Mouse (Mus musculus) embryonic facial prominence, embryonic 11.5 days (tissue): ENCODE measurements at regions not wholly inside any gene's neighbourhood (a gene's known extent, or its start where the extent isn't known, plus 50 kb on each side); places are given as distances from the start of the nearest gene placed in this dataset.
A peak's percentile ranks its signal among the peaks of the same experiment; 100 is the strongest.

Source experiments
- ATAC-seq: fragments of 200-750 bp; cut with Nextera tagmentation; replicated peaks from 2 replicates; pipeline ENCODE4 v1.8.0; 2017; ENCODE audit warnings: low read depth; ENCODE audit not compliant: insufficient number of reproducible peaks, low FRiP score, low TSS enrichment
- DNase-seq: peaks from one replicate; pipeline ENCODE4 v3.0.0-alpha.2; 2015; ENCODE audit warnings: low spot score
- H3K27ac ChIP-seq: fragments of 300-500 bp; sonication (generic); replicated peaks from 2 replicates; pipeline ENCODE4 v1.5.1; 2014; ENCODE audit warnings: mild to moderate bottlenecking, low read depth, low read length, control low read depth
- H3K27me3 ChIP-seq: fragments of 300-500 bp; sonication (generic); 2 replicates; pipeline ENCODE4 v1.6.1; 2014; ENCODE audit warnings: mild to moderate bottlenecking, low read length, moderate library complexity, mixed read lengths; ENCODE audit not compliant: control insufficient read depth, insufficient read depth
- H3K36me3 ChIP-seq: fragments of 300-500 bp; sonication (generic); replicated peaks from 2 replicates; pipeline ENCODE4 v1.6.1; 2014; ENCODE audit warnings: low read depth, mild to moderate bottlenecking, low read length, moderate library complexity, mixed read lengths; ENCODE audit not compliant: control insufficient read depth, insufficient read depth
- H3K4me1 ChIP-seq: fragments of 300-500 bp; sonication (generic); 2 replicates; pipeline ENCODE4 v1.6.1; 2014; ENCODE audit warnings: low read length, mixed read lengths; ENCODE audit not compliant: control insufficient read depth, insufficient read depth
- H3K4me2 ChIP-seq: fragments of 300-500 bp; sonication (generic); 2 replicates; pipeline ENCODE4 v1.6.1; 2014; ENCODE audit warnings: low read depth, mild to moderate bottlenecking, control low read depth, low read length, moderate library complexity
- H3K4me3 ChIP-seq: fragments of 300-500 bp; sonication (generic); 2 replicates; pipeline ENCODE4 v1.5.1; 2014; ENCODE audit warnings: low read depth, low read length, control low read depth
- H3K9ac ChIP-seq: fragments of 300-500 bp; sonication (generic); replicated peaks from 2 replicates; pipeline ENCODE4 v1.6.1; 2014; ENCODE audit warnings: mild to moderate bottlenecking, control low read depth, low read length
- H3K9me3 ChIP-seq: fragments of 300-500 bp; sonication (generic); replicated peaks from 2 replicates; pipeline ENCODE4 v1.6.1; 2016; ENCODE audit warnings: mild to moderate bottlenecking, low read length, inconsistent platforms, mixed read lengths; ENCODE audit not compliant: control insufficient read depth
- WGBS: fragments of 180-500 bp; shearing (Covaris S2); extraction: QIAGEN DNeasy Blood & Tissue Kit; methylation state at CpG from one replicate; pipeline ENCODE4 v1.1.7; 2014; 5-methylcytosine and 5-hydroxymethylcytosine counted together

DNA sequence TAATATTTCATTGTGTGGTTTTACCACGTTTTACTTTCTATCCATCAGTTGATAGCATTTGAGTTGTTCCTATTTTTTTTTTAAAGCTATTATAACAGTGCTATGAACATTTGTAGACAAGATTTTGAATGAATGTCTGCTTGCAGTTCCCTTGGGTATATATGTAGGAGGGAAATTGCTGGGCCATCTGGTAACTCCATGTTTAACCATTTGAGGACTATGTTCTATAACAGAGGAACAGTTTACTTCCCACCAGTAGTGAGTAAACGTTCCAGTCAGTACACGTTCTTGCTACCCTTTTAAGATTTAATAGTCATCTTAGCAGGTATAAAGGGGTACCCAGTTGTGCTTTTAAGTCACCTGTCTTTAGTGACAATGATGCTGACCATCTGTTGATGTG, 213.2 kb downstream of the Icos start:
- H3K36me3 ChIP-seq, result no peaks in the 10 kb centered on the region
- no peaks in the 10 kb centered on the region for H3K4me1 ChIP-seq
- DNase-seq, result no peak
- no peak for ATAC-seq
- WGBS, result 84% methylated on average over 3 of the region's 3 CpGs
- H3K27ac ChIP-seq, result no peak overlapping the region
- H3K9me3 ChIP-seq, result no peaks in the 10 kb centered on the region
- H3K9ac ChIP-seq, result no peak overlapping the region
- H3K4me3 ChIP-seq, result no peak overlapping the region
- no peaks in the 10 kb centered on the region for H3K27me3 ChIP-seq
- no peak overlapping the region for H3K4me2 ChIP-seq

DNA sequence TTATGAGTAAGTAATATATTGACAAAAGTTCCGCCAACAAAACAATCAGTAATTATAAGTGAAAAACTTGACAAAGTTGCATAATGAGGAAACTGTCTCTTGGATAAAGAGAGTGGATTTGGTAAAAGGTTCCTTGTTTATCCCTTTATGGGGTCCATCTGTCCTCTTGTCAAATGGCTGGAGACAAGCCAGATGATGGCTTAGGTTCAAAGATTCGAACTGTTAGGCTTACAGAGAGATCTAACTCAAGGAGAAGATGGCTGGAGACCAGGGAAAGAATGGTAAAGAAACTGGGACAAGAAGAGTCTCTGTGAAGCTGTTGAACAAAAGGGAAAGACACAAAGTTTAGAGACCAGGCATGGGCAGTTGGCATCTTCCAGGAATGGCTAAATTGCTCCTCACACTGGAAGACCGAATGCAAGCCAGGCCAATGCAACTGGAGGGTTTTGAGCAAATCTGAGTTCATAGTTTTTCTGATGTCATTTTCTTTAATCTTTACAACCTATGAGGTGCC, 220.9 kb downstream of the Icos start:
- 86% methylated on average over 3 of the region's 3 CpGs for WGBS
- H3K4me3 ChIP-seq, result no peak overlapping the region

DNA sequence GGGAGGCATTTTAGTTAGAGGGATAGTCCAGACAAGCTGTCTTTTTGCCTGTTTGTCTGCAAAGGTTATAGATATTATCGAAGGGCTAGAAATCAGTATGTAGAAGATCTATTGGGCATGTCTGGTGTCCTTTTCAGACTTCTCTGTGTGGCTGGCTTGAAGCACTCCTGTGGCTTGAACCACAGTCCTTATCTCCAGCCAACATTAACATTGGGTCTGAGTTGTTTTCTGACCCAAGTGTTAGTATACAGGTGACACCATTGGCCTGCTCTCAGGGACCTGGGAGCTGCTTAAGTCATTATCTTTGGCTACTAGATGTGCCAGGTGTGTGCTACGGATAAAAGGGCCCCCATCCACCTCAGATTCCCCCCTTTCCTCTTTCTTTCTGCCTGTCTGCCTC, 223.3 kb downstream of the Icos start:
- no peak overlapping the region for H3K27ac ChIP-seq
- H3K9ac ChIP-seq, result no peak overlapping the region
- 0 out of 2 replicates have a peak, but pooled peaks cover 4% of the 10 kb centered on the region for H3K4me1 ChIP-seq
- H3K4me2 ChIP-seq, result no peak overlapping the region
- no peaks in the 10 kb centered on the region for H3K36me3 ChIP-seq
- 73% methylated on average over 2 of the region's 2 CpGs for WGBS
- no peaks in the 10 kb centered on the region for H3K9me3 ChIP-seq
- ATAC-seq, result no peak
- H3K27me3 ChIP-seq, result no peaks in the 10 kb centered on the region
- H3K4me3 ChIP-seq, result no peak overlapping the region
- DNase-seq, result no peak

More for the DNA sequence above, 220.9 kb downstream of the Icos start:
- H3K27me3 ChIP-seq, result no peaks in the 10 kb centered on the region
- DNase-seq (no peak), ATAC-seq (no peak)
- H3K36me3 ChIP-seq, result no peaks in the 10 kb centered on the region
- no peaks in the 10 kb centered on the region for H3K9me3 ChIP-seq
- H3K9ac ChIP-seq, result no peak overlapping the region
- H3K4me2 ChIP-seq, result no peak overlapping the region
- H3K4me1 ChIP-seq, result 0 out of 2 replicates have a peak, but pooled peaks cover 3% of the 10 kb centered on the region
- no peak overlapping the region for H3K27ac ChIP-seq

DNA sequence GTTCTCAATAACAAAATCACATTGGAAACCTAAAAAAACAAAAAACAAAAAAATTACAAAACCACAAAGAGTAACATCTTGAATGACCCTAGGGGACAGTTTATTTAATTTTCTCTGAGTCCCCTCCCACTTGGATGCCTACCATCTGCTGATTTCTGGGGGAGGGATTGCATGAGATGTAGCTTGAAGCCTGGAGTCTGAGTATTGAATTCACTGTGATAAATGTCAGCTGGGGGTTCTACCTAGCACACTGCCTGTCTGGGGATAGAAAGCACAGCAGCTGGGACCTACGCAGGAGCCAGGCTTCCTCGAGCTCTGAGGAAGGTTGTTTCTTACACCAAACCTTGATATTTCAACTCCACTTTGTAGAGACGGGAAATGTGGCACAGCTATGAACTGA, 224.4 kb downstream of the Icos start:
- Histone ChIP-seq H3K9me3 (no peaks in the 10 kb centered on the region), H3K4me3 (no peak overlapping the region), H3K4me2 (no peak overlapping the region), H3K27me3 (no peaks in the 10 kb centered on the region), H3K9ac (no peak overlapping the region), H3K4me1 (0 out of 2 replicates have a peak, but pooled peaks cover 4% of the 10 kb centered on the region), H3K36me3 (no peaks in the 10 kb centered on the region), H3K27ac (no peak overlapping the region)
- no peak for DNase-seq
- ATAC-seq, result 0 out of 2 replicates have a peak, but pooled peaks have one; percentile 39
- 63% methylated on average over 3 of the region's 3 CpGs for WGBS

DNA sequence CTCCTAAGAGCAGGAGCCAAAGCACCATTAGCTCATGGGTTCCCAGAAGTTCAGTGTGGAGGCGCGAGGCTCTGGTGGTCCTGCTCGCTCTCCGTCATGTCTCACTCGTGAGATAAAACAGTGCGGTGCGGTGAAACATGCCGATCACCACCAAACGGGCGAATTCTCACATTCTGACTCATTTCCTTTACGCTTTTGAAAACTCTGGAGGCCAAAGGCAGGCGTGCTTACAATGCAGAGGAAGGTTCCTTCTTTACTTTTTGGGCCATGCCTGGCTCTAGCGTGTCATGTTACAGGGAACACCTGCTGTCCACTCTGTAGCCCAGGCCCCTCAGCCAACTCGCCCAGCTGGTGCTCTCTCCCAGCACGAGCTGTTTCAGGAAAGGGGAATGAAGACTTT, 225.4 kb downstream of the Icos start:
- WGBS, result 18% methylated on average over 15 of the region's 15 CpGs
- ATAC-seq (peak; percentile 75), DNase-seq (peak; percentile 67)
- Histone ChIP-seq H3K36me3 (no peaks in the 10 kb centered on the region), H3K9me3 (no peaks in the 10 kb centered on the region), H3K27me3 (no peaks in the 10 kb centered on the region), H3K4me1 (0 out of 2 replicates have a peak, but pooled peaks cover 4% of the 10 kb centered on the region), H3K27ac (no peak overlapping the region), H3K4me2 (peak overlapping the region; percentile 1; the same call in 1 of the 2 replicates), H3K4me3 (no peak overlapping the region), H3K9ac (no peak overlapping the region)

DNA sequence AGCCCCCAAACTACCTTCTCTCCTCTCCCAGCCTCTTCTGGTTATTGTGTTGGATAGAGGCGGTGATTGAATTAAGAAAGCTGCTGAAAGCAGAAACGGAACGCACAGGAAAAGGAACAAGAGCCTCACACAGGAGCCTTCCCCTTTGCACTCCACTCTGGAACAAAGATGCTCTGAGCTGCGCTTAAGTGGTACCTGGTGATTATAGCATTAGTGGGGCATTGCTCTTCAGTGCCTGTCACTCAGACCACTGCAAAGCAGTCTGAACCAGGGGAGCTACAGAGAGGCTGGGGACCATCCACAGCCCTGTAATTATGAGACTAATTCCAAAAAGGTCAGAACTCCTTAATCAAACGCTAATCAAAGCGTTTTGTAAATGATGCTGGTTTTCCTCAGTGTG, 225.9 kb downstream of the Icos start:
- Histone ChIP-seq H3K4me1 (0 out of 2 replicates have a peak, but pooled peaks cover 4% of the 10 kb centered on the region), H3K9me3 (no peaks in the 10 kb centered on the region), H3K4me3 (no peak overlapping the region), H3K4me2 (no peak overlapping the region), H3K27ac (no peak overlapping the region), H3K27me3 (no peaks in the 10 kb centered on the region), H3K9ac (no peak overlapping the region), H3K36me3 (no peaks in the 10 kb centered on the region)
- 13% methylated on average over 6 of the region's 6 CpGs for WGBS
- ATAC-seq (peak; percentile 67), DNase-seq (peak; percentile 51)

DNA sequence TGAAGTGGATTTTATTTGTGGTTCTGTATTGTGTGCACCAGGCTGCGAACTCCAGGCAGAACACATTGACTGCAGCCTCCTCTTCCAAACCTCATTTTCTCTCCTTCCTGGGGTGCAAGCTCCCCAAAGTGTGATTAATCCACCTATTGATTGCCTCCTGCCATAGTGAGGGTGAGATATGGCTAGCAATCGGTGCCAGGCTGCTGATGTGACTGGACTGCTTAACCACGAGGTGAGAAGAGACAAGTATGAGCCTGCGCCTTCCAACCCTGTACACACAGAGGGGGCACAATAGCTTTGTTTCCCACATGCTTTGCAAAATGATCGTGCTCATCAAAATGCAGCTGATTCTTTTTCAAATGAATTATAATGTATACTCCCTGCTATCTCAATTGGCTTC, 227.4 kb downstream of the Icos start:
- ATAC-seq, result no peak
- no peak for DNase-seq
- 0 out of 2 replicates have a peak, but pooled peaks cover 4% of the 10 kb centered on the region for H3K4me1 ChIP-seq
- H3K27ac ChIP-seq, result no peak overlapping the region
- no peak overlapping the region for H3K9ac ChIP-seq
- 81% methylated on average over 5 of the region's 5 CpGs for WGBS
- H3K36me3 ChIP-seq, result no peaks in the 10 kb centered on the region
- no peaks in the 10 kb centered on the region for H3K27me3 ChIP-seq
- no peaks in the 10 kb centered on the region for H3K9me3 ChIP-seq
- no peak overlapping the region for H3K4me2 ChIP-seq
- H3K4me3 ChIP-seq, result no peak overlapping the region

DNA sequence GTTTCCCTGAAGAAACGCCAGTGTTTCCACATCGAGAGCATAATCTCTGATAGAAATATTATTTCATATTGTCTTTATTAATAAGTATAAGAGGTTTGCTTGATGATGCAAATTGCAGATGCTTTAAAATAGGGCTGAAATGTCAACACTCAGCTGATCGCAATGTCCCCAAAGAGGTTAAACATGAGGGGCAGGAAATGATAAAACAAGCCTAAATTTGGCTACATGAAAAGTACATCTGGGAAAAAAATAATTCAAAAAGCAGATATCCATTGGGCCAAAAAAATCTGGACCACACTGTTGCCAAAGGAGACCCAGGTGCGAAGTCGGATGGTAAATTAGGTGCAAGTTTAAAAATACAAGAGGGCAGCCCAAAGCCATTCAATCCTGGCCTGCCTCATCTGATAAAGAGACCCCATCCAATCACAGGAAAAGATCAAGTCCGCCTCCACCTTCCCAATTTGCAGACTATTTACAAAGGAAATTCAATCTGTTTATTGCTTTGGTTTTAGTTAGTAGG, 229.2 kb downstream of the Icos start:
- no peak overlapping the region for H3K27ac ChIP-seq
- no peak overlapping the region for H3K4me3 ChIP-seq
- H3K27me3 ChIP-seq, result no peaks in the 10 kb centered on the region
- WGBS, result 92% methylated on average over 6 of the region's 6 CpGs
- no peaks in the 10 kb centered on the region for H3K9me3 ChIP-seq
- 0 out of 2 replicates have a peak, but pooled peaks cover 4% of the 10 kb centered on the region for H3K4me1 ChIP-seq
- no peaks in the 10 kb centered on the region for H3K36me3 ChIP-seq
- no peak overlapping the region for H3K4me2 ChIP-seq
- no peak overlapping the region for H3K9ac ChIP-seq
- ATAC-seq (no peak), DNase-seq (no peak)
